Mouse (Mus musculus): ENCODE data around the gene Tmem63b.

Tmem63b gene

DNA sequence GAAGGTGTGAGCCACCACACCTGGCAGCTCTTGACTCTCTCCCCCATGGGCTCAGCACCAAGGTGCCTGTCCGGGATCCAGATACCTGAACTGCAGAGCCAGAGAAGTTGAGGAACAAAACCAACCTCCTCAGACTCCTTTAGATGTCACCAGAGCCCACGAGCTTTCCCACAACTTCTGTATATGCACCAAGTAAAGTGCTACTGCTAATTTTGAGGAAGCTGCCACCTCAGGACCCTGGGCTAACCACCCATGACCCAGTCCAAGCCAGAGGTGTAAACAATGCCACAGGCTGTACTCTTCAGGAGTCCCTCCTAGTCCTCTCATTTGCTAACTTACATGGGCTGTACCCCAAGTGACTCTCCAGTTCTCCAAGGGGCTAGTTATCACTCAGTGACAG, 14.1 kb downstream of the Tmem63b start:
- no peak for DNase-seq (ENCODE audit: low spot score in 2 of 2)

DNA sequence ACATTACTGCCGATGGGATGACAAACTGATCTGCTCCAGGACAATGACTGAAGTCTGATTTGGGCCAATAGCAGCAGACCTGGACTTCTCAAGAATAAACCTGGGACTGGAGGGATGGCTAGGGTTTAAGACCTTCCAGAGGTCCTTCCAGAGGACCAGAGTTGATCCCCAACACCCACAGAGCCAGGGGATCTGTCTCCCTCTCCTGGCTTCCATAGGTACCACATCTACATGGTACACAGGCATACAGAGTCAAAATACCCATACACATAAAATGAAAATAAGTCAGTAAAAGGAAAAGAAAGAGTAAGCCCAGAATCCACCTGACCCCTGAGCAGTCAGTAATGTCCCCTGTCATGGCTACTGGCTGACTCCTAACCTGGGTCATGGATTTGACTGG, 14.9 kb downstream of the Tmem63b start:
- no peak for DNase-seq (ENCODE audit: low spot score in 2 of 2)

DNA sequence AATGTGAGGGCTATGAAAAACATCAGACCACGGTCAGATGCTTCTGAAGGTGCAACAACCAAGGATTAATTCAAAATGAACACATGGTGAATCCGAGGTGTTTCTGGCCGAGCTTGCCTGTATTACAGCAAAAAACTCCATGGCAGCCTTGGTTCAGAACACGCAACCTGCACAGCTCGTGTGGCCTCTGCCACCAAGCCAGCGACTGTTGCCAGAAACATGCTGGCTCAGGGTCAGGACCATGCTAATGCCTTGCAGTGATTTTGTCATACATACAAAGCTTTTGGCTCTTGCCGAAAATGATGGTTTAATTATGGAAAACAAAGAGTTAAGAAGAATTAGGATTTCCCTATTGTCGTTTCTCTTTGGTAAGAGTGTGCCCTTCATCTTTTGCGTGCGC, 18.7 kb downstream of the Tmem63b start:
- no peak for DNase-seq (ENCODE audit: low spot score in 2 of 2)

DNA sequence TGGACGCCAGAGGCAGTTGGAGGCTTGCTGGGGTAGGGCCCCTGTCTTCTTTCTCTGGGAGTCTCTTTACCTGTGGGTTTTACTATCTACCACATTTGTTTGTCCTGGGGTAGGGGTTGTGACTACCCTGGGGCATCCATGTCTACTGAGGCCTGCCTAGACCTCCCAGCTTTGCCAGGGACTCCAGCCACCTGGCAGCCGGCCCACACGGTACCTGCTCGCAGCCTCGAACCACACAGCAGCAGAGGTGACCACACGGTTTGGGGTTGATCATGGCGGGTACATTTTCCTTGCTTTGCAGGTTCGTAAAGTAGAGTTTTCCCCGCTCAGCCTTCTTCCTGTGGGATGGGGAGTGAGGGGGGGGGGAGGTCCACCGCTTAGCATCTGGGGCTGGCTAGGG, 19.2 kb downstream of the Tmem63b start:
- DNase-seq (ENCODE audit: low spot score in 2 of 2) = no peak

DNA sequence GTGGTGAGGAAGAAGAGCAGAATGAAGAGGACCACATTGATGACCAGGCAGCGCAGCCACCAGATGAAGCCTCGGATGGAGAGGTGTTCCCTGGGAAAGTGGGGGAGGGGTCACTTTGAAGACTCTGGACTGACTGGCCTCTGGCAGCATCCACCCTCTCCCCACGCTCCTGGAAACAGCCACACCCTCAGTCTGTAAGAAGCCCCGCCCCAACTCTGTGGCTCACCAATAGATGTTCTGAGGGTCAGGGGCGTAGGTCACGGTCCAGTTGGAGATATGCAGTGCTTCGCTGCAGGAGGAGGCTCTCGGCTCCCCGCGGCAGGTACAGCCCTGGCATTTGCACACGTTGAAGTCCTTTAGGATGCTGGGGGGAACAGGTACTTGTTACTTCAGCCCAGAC, 20.6 kb downstream of the Tmem63b start:
- no peak for DNase-seq (ENCODE audit: low spot score in 2 of 2)

DNA sequence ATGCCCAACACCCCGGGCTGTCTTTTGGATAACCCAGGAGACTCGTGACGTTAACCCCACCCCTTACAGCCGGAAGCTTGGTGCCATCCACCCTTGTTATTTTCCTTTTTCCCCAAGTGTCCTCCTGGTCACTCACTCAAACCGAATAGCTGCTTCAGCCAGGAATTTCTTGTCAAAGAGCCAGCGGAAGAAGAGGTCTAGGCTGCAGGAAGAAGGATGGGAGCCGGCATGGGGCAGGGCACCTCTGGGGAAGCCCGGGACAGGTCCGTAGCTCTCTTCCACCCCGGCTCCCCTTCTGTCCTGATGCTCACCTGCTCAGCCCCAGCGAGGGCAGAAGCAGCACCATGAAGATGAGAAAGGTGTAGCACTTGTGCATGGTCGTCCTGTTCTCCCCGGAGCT, 22.1 kb downstream of the Tmem63b start:
- no peak for DNase-seq (ENCODE audit: low spot score in 2 of 2)

DNA sequence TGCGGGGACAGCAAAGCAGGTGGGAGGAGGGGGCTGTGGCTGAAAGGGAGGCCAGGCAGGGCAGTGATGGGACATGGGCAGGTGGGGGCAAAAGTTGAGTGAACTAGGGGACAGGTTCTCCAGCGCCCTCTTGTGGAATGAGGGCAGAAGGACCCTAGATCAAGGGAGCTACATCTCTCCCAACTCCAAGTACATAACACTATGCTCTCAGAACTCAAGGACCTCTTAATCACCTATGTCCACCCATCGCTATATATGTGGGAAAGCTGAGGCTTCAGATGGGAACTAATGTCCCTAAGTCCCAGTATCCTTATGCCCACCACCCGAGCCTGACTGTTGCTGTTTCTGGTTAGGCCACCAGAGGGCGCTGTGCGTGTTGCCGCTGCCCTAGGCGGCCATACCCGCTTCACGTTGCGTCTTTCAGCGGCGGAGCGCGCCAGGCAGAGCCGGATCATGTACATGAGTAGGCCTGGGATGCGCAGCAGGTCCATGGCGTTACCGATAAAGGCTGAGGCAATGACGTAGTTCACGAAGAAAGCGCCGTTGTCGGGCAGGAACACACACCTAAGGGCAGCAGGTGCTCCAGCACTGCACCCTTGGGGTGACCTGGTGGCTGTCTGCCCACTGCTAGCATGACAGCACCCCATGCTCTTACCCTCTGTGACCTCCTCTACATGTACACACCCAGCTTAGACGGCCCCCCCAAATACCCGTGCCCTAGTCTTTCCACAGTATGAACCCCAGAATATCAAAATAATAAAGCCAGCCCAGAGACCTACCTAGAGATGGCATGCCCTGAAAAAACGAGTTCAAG, 23.4 kb downstream of the Tmem63b start:
- DNase-seq (ENCODE audit: low spot score in 2 of 2) = peak; percentile 57 to 82

DNA sequence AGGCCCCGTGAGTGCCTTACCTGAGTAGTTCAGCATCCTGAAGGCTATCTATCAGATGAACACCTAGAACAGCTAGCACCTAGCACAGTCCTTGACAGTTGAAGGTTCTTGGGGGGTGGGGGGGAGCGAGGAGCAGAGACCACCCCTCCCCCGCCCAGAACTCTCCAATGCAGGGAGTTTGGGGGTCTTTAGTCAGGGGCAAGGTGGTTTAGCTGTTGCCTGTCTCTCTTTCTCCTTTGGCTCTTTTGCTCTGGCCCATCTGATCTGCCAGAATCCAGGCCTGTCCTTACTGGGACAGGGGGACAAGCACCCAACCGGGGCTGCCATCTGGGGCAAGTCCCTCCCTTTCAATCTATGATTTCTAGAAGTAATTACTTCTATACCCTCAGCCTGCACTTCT, 27.5 kb downstream of the Tmem63b start, which contains the start of gene Capn11:
Capn11 (minus strand) TSS at position 101 of the 400 bp plus-strand sequence.
- DNase-seq (ENCODE audit: low spot score in 2 of 2) = no peak

DNA sequence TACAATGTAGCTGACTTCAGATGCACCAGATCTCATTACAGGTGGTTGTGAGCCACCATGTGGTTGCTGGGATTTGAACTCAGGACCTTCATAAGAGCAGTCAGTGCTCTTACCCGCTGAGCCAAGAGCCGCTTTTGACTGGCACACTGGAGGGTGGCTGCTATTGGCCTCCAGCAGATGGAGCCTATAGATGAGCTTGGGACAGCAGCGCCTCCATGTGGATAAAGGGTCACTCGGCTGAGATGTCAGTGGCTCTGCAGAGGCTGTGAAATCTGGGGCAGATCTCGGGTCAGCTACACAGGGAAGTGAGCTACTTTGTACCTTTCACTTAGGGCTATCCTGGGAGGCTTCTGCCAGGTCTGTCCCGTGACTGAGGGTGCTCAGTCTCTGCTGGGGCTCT, 30.9 kb downstream of the Tmem63b start:
- no peak for DNase-seq (ENCODE audit: low spot score in 2 of 2)

DNA sequence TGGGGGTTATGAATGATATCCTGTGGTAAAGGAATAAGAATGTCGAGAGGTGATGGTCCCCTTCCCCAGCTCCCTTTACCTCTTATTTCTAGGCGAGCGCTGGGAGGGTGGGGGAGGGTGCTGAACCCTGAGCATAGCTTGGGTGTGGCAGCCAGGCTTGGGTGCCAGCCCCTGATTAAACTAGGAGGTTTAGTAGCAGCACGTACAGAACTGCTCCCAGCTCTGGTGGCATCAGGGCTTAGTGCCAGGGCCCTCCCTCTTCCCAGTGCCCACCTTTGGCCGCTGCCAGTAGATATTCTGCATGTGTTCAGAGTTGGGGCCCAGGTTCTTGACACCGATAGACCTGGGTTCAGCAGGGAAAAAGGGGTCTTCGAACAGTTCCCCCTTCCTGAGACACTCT, 33.5 kb downstream of the Tmem63b start:
- DNase-seq (ENCODE audit: low spot score in 2 of 2) = no peak

DNA sequence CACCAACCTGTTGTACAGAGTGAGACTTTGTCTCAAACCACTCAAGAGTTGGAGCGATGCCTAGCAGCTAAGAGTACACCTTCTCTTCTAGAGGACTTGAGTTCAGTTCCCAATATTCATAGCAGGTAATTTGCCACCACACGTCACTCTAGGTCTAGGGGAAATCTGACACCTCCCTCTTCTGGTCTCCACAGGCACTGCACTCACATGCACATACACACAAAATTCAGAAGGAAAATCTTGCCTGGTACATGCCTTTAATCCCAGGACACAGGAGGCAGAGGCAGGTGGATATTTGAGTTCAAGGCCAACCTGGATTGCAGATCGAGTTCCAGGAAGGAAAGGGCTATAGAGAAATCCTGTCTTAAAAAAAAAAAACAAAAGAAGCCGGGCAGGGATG, 42.5 kb downstream of the Tmem63b start:
- DNase-seq (ENCODE audit: low spot score in 2 of 2) = no peak

DNA sequence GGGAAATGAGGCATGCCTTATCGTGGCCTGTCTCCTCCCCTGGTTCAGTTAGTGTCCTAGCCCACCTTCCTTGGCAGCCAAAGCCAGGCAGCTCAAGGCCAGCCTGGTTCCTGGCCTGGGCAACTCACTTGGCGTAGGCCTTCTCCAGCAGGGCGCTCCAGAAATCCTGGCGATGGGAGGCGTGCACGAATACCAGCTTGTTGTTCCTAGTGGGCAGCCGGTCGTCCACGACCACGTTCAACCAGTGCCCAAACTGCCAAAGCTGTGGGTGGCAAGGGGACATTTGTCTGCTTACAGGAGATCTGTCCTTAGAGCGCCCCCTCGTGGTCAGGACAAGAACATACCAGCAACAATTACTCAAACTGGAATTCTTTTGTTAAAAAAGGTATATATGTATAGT, 44.0 kb downstream of the Tmem63b start:
- DNase-seq (ENCODE audit: low spot score in 2 of 2) = peak; percentile 64 to 78

DNA sequence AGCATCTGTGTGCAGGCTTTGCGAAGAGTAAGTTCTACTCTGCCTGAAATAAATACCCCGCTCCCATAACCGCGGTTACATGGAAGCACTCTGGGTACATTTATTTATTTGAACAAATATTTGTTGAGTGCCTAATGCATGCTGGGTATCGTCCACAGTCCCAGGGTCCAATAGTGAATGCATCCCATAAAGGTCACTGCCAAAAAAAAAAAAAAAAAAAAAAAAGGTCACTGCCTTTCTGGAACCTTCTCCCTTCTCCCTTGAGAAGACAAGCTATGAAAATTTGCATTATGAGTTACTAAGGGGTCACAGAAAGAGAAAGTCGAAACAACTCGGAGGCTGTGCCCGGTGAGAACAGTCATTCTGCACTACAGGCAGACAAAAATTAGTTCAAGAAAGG, 44.7 kb downstream of the Tmem63b start:
- DNase-seq (ENCODE audit: low spot score in 2 of 2) = no peak

DNA sequence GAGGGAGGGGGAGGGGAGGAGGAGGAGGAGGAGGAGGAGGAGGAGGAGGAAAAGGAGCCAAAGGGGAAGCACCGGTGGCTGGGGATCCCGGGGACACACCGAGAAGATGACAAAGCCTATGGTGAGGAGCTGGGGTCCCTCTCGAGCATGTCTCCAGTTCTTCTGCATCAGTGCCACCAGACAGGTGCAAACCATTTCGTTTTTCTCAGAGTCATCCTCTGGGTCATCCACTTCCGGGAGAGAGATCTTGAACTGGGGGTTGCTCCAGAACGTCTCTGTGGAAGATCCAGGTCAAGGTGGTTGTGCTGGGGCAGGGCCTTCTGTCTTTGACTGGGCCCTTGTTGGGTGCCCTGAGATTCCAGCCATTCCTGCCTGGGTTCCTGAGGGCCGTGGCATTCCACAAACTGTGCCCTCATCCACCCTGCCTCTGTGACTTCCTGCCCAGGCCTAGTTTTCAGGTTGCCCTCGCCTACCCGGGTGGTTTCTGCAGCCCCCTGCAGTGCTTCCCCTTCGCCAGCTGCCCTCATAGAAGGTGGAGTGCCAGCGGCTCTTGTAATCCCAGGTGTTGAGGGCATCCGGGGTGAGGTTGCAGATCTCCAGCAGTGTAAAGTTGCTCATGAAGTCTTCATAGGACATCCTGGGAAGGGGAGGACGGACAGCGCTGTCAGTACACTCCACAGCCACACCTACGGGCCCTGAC, 48.0 kb downstream of the Tmem63b start:
- no peak for DNase-seq (ENCODE audit: low spot score in 2 of 2)

DNA sequence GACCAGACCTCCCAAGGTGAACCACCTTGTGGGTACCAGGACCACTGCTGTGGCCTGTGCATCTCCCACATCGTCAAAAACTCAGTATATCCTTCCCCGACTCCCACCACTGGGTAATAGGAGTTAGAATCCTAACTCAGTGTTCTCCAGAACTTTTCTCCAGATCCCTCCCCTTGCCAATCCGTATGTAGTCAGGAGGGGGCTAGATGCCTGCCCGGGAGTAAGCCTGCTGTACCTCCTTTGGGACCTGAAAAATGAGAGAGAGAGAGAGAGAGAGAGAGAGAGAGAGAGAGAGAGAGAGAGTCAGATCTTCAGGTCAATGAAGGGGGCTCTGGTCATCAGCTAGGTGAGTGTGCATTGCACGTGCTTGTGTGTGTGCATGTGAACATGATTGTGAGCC, 52.7 kb downstream of the Tmem63b start:
- DNase-seq (ENCODE audit: low spot score in 2 of 2) = no peak

DNA sequence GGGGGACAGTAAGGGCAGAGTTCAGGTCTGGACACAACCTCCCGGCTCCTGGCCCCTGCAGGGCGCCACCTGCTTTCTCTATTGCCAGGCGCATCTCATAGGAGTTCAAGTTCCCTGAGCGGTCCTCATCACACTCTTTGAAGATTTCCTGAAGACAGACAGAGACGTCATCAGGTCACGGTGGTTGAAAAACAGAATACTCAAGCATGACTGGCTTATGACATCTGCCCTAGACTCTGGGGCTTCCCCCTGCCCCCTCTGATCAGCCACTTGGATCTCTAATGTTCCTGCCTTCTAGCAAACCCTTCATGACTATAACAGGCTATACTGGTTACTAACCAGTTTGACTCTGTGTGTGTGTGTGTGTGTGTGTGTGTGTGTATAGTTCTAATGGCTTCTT, 54.8 kb downstream of the Tmem63b start:
- no peak for DNase-seq (ENCODE audit: low spot score in 2 of 2)

DNA sequence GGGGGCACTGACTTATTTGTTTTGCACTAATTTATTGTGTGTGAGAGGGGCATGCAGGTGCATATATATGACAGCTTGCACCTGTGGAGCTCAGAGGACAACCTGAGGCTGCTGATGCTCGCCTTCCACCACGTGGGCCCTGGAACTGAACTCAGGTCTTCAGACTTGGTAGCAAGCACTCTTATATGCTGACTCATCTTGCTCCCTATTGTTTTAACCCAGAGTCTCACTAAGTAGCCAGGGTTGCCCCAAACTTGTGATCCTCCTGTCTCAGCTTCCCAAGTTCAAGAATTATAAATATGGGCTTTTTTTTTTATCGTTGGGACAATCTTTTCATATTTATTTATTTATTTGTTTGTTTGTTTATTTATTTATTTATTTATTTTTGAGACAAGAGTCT, 55.7 kb downstream of the Tmem63b start:
- DNase-seq (ENCODE audit: low spot score in 2 of 2) = no peak

DNA sequence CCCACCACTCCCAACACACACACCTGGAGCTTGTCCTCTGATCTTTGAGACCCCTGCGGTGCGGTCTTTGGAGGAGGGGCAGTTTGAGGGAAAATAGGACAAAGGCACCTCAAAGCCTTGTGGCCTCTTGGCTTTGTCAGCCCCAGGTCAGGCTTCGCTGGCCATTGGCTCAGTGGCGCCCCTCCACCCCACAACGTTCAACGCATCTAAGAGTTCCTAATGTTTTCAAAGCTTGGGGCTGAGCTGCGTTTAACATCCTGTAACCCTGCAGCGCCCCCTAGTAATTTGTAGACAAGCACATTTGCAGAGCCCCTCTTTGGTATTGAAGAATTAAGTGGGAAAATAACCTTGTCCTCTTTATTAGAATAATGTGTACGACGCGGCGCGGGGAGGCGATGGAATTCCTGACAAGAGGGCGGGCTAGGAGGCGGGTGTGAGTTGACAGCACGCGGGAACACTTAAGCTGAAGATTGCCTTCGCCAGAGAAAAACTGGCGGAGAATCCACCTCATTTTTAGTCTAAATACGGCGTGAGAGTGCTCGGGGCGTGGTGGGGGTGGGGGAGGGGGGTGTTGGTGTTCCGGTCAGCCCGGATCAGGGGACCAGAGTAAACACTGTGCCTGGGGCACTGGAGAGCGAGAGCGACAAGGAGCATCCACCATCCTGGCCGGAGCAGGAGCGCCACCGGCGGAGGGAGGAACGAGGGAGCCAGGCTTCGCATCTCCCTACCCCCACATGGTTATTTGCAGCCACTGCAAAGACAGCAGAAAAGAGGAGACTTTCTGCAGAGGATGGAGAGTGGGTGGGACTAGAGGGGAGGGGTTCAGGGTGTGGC, 56.6 kb downstream of the Tmem63b start:
- peak; percentile 63 to 65 for DNase-seq (ENCODE audit: low spot score in 2 of 2)

DNA sequence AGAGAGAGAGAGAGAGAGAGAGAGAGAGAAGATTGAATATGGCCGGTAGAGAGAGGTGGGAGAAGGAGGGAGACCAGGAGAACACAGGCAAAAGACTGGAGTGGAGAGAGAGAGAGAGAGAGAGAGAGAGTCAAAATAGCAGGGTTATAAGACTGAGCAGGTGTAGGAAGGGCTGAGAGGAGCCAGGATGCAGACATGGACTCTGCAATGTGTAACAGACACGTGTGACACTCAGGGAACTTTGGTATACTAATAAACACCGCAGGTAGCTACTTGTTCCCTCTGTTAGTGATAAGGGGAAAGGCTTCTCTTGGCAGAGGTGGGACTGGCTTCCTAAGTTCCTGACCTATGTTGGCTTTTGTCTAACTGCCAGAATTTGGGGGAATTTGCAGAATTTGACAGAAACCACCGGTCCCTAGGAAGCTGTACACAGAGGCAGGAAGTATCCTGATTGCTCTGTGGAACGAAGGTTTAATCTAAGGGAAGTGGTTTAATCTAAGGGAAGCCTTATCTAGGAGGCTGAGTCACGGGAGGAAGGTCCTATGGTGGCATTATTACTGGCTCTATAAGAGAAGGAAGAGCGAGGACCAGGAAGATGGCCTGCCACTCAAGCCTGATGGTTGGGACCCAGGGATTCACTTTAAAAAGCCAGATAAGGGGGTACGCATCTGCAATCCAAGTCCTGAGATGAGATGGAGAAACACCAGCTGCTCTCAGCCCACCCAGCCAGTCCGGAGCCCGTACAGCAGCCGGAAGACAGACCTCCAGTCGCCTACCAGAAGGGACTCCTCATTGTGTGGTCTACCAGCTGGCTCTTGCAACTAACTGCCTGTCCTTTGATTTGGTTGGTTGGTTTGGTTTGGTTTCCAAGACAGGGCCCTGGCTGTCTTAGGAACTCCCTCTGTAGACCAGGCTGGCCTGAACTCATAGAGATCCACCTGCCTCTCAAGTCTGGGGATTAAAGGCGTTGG, 57.5 kb downstream of the Tmem63b start:
- DNase-seq (ENCODE audit: low spot score in 2 of 2) = no peak

DNA sequence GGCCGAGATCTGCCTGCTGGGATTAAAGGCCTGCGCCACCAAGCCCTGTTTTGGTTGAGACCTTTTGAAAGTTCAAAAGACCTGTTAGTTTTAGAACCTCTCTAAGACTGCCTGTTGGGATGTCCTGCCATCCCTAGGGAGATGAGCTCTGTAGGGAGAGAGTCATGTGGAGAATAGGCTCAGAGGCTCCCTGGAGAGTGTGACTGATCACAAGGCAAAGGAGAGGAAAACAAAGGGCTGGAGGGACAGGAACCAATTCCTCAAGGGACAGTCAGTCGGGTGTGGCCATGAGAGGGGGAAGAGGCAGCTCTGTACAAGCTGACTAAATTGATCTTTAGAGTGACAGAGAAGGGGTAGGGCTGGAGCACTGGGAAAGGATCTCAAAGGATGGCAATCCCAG, 58.5 kb downstream of the Tmem63b start:
- DNase-seq (ENCODE audit: low spot score in 2 of 2) = no peak

DNA sequence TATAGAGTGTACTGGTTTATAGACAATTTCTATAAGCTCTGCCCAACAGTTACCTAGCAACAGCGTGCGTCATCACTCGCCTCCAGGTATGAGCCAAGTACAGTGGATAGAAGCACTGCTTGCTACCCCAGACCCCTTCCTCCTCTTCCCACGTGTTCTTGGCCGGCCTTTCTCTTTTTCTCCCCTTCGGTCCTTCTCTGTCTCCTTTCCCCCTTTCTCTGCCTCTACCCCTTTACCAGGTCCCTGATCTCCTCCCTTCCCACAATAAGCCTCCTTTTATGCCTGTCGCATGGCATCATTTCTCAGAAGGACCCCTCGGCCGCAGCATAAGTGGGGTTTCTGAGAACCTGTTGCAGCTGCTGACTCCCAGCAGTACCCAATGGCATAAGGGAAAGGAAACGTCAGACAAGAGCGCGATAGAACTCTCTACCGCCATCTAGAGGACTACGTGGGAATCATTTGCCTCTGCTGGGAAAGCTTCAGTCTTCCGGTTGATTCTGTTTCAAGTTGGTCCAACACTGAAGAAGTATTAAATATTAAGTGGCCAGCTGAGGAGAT, 60.0 kb downstream of the Tmem63b start:
- no peak for DNase-seq (ENCODE audit: low spot score in 2 of 2)

Measured in urinary bladder, postnatal 4 days (tissue).